Mouse (Mus musculus) retina, postnatal 1 day (tissue): ENCODE data around the gene Taf8.
A peak's percentile ranks its signal among the peaks of the same experiment; 100 is the strongest.

Experiments
- DNase-seq: peaks from one replicate; pipeline ENCODE4 v3.0.0-alpha.2; 2012

Gene Taf8

DNA sequence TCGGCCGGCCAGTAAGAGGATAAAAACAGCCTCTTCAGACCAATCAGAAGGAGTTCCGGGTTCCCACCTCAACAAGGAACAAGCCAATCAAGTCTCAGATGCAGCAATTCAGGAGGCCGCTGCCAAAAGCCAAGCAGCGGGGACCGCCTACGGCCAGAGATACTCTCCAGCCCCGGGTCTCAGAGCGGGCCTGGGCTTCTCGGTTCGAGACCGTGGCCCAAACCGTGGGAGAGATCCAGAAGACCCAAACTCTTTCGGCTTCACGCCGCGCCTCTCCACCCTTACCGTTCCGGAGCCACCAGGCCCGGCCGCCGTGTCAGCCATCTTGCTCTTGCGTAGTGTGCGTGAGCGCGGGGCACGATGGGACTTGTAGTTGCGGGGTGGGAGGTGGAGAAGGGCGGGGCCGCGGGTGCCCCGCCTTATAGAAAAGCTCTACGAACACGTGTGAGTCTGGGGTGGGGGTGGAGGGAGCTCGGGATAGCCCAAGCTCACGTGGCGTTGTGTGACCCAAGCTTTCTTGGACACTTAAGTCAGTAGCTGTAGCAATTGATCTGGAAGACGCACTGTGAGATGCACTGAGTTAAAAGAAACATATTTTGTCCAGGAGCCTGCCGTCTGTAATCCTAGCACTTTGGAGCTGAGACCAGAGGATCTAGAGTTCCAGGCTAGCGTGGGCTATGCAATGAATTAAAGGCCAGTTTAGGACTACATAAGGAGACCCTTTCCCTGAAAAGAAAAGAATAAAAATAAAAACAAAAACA is at the start of gene Taf8:
Gene Taf8 (minus strand): TSS at position 347 of the 761 bp plus-strand sequence.
- peak; percentile 97 for DNase-seq

DNA sequence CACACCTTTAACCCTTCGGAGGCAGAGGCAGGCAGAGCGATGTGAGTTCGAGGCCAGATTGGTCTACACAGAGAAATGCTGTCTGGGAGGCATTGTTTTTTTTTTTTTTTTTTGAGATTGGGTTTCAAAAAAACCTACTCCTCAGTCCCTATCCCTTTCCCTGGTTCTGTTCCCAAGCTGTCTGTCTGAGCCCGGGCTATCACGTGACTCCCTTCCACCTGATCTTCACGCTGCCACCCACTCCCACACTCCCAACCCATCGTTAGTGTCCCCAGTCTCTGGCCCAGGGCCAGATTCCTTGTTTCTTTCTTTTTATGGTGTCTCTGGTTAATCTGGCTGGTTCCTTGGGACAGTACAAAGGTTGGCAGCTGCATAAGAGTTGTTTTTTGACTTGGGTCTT is 49.0 kb upstream of the Taf8 start:
- no peak for DNase-seq

DNA sequence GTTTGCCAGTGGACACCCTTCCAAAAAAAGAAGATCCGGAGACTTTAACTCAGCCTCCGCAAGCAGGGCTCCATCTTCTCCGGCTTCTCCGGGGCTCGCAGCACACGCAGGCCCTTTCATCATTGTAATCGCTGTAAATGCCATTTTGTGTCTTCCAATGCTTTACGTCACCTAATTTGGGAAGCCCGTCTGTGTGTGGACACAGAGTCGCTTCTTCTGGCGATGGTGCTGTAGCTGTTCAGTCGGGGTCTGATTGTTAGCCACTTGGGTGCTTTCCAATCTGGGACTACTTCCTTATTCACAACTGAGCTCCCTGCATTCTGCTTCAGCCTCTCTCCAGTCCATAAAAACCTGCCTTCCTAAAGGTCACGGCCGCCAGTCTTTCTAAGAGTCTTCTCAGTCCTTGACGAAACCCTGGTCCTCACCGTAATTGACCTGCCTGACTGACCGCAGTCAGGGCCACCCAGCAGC is 43.8 kb upstream of the Taf8 start:
- DNase-seq, result no peak

DNA sequence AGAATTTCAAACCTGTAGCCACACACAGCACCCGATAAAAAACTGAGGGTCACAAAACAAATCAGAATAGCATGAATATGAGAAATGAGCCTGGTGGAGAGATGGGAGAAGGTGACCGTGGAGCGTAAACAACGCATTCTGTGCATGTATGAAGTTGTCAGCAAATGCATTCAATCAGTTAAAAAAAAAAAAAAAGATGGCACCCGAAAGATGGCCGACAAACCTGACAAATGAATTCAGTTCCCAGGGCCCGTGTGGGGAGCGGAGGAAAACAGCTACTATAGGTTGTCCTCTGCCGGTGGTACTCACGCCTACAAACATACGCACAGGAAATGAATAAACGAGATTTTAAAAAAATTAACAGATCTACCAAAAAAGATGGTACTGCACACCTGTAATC is 43.1 kb upstream of the Taf8 start:
- DNase-seq, result no peak

DNA sequence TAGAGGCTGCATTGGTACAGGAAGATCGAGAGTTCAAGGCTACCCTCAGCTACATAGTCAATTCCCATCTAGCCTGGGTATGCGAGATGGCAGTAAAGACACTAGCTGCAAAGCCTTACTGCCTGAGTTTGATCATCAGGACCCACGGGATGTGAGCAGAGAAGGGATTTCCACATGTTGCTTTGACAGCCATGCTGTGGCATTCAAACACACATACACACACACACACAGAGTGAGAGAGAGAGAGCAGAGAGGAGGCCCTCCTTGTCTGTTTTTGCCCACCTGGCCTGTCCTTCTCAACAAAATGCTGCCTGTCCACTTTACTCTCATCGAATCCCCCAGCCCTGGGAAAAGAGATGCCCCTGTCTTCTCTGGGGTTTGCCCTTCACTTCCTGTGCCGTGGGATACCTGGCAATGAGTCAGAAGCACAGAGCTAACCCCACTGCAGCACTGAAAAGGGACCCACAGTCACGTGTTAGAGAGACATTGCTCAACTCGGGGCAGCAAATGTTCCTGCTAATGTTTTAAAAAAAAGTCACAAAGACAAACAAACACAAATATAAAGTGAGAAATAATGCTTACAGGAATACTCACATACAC is 41.1 kb upstream of the Taf8 start:
- no peak for DNase-seq

DNA sequence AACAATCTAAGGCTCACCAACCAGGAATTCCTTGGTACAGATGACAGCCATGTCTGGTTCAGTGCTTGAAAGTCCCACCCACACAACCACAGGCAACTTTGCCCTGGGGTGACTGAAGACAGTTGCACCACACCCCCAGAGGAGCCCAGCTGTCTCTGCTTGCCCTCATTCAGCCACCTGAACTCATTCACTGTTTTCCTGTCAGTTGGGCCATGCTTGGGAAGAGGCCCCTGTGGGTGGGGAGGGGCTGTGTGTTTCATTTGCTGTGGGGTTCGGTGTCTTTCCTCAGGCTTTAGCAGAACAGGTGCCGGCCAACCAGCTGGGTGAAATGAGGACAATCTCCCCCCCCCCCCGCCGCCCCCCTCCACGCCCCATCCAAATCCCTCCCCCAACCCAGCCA is 40.0 kb upstream of the Taf8 start:
- peak; percentile 53 for DNase-seq

DNA sequence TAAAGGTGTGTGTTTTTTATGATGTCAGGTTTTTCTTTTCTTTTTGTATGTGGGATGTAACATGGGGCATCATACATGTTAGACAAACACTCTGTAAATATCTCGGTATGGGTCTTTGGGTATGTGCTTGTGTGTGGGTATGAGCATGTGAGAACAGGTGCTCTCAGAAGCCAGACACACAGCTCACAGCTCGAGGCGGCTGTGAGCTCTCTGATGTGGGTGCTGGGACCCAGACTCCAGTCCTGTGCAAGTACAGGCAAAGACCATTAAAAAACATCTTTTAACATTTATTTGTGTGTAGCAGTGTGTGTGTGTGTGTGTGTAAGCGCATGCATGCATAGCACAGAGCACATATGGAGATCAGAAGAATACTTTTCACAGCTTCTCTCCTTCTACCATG is 37.0 kb upstream of the Taf8 start:
- DNase-seq, result no peak

DNA sequence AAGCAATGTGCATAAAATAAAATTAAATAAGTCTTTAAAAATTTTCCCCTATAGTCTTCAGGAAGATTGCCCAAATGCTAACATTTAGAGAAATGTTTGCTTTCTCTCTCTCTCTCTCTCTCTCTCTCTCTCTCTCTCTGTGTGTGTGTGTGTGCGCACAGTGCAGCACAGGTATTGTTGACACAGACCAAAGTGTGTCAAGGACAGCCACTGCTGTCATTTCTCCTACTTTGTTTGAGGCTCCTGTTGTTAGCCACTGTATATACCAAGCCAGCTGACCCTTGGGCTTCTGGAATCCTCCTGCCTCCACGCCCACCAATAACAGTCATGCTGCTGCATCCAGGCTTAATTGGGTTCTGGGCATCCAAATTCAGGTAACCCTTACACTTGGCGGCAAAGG is 36.0 kb upstream of the Taf8 start:
- DNase-seq, result no peak

DNA sequence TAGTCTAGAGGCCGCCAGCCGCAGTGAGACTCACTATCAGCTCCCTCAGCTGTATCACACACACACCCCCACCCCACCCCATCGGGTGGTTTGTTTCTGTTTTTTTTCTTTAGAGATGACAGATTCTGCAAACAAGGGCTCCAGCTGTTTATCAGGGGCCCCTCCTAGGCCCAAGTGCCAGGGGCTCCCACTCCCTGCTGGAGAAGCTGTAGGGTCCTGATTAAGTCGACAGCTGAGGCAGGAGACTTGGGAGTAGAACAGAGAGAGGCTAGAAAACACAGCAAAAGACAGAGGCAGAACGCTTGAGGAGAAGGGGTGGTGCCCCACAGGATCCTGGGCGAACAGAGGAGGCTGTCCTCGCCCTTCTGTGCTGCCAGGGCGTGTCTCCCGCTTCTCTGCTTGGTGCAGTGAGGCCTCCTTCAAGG is 33.7 kb upstream of the Taf8 start:
- DNase-seq, result no peak

DNA sequence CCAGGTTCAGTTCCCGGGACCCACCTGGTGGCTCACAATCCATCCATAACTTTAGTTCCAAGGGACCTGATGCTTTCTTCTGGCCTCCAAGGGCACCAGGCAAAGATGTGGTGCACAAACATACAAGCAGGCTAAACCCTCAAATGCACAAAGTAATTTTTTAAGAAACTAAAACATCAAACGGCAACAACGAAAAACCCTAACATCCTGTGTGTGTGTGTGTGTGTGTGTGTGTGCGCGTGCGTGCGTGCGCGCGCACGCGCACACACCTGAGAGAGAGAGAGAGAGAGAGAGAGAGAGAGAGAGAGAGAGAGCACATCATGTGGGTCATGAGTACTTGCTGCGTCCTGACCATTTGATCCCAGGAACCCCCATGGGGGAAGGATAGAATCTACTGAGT is 31.6 kb upstream of the Taf8 start:
- no peak for DNase-seq

DNA sequence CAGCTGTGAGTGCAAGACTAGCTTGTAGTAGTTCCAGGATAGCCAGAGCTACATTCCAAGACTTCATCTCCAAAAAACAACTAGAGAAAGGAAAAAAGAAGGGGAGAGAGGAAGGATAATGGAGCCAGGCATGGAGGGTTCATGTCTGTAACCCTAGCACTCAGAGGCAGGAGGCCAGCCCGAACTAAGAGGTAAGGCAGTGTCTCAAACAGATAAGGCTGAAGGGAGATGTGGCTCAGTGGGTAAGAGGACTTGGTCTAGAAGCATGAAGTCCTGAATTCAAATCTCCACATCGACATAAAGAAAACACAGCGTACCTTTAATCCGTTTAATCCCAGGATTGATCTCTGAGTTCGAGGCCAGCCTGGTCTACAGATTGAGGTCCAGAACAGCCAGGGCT is 30.3 kb upstream of the Taf8 start:
- DNase-seq, result no peak

DNA sequence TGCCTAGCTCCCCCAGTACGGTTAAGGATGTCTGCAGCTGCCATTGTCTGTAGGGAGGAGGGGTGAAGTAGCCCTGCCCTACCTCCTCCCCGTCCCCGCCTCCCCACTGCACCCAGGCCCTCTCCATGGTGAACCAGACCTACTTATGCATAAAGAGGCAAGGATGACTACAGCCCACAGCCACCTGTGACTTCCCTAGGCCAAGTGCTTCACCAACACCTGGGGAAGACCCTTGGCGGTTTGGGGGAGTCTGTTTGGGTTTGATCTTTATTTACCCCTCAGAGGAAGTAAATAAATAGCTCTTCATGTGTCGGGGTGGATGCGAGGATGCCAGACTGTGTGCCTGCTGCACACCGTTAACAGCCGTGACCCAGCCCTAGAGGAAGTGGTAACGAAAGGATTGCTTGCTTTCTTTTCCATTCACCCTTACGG is 29.3 kb upstream of the Taf8 start:
- DNase-seq, result no peak

DNA sequence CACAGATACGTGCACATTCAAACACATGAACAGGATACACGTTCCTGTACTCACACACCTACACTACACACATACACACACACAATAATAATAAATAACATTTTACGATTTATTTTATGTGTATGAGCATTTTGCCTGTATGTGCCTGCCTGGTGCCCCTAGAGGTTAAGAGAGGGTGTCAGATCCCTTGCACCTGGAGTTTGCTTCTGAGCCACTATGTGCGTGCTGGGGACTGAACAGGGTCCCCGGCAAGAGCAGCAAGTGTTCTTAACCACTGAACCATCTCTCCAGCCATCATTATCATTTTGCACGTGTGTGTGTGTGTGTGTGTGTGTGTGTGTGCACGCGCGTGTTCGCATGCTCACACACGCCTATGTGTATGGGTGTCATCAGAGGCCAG is 27.5 kb upstream of the Taf8 start:
- no peak for DNase-seq

DNA sequence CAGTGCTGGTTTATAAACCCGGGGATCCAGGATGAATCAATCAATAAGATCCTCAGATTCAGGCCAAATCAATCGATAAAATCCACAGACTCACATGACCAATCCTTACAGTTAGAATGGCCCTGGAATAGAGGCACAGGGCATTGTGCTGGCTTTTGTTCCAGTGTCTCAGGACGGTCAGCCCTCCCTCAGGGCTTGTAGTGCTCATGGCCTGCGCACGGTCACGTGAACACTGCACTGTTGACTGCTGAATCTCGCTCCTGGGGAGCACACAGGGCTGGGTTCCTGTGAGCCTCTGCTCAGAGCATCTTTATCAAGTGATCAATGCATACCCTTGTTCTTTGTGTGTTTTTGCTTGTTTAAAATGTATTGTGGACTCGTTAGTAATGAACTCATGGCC is 26.8 kb upstream of the Taf8 start:
- peak; percentile 30 for DNase-seq

DNA sequence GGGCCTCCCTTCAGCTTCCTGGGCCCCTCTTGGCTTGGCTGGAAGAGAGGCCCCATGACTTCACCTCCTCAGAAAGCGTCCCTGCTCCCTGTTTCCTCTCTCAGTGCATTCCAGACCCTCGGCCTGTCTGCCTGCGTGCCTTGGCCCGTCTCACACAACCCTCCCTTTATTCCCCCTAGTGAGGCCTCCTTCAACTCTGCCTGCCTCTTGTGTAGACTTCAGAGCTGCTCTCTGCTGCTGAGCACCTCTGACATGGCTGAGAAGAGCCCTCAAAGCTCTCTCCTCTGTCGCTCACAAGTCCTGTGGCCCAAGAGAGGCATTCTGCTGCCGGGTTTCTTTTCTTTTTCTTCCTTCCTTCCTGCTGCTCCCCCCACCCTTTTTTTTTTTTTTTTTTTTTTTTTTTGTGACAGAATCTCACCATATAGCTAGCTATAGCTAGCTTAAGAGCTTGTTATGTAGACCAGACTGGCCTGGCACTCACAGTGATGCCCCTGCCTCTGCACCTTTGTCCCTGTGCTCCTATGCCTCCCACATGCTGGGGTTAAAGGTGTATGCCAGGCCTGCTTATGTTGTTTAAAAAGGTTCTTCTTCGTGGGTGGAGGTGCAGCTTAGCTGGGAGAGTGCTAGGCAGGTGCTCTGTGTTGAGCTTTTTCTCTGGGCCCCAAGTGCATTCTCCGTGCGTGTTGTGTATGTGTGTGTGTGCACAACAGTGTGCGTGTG is 25.6 kb upstream of the Taf8 start:
- DNase-seq, result peak; percentile 45

DNA sequence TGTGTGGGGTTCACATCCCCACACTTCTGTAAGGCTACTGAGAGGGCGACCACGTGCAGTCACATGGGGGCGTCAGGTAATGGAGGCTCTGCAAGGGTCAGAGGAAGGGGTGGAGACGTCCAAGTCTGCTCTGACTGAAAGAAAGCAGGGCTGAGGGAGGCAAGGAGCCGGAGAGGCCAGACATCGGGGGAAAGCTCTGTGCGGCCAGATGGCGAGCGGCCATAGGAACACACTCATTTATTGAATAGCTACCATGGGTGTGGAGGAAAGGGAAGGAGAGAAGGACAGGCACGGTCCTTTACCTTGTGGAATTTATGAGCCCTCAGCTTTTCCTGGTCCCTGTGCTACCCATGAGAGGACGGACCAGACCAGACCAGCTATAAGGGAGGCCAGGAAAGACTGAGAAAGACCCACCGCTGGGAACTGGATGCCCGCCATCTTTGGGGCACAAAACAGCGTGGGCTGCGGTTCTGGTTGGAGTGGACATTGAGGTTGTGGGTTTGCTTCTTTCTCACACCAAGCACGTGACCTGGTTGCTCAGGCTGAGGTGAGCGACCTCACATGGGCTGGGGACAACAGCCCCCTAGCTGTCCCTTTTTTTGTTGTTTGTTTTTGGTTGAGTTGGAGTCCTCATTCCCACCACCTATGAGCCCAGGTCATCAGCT is 24.9 kb upstream of the Taf8 start:
- DNase-seq, result no peak

DNA sequence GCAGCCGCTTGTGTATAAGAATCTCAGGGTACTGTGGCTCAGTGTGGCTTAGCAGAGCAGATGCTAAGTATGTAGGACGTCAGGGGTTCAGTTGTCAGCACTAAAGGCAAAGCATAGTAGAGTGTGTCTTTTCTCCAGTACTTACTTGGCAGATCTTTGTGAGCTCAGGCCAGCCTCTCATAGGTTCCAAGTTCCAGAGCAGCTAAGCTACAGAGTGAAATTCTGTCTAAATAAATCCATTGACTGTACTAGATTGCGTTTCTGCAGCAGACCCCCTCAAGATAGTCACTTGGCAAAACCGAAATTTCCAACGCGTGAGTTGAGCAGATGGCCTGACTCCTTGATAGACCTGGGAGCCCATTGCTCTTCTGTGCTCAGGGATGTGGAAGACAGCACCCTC is 22.9 kb upstream of the Taf8 start:
- DNase-seq, result no peak

DNA sequence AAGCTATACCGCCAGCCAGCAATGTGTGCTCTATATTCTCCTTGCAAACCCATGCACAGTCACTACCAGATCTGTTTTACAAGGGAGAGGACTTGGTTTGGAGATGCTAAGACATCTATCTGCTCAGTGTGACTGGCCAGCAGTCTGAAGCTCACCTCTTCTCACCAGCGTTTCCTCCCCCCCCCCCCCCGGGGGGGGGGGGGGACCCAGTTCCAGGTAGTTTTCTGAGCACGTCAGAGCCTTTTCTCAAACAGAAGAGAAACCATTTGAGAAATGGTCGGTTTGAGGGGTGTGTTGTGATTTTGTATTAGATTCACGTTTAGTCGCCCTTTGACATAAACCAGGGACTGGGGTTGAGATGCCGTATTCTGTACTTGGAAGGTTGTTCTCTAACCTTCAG is 22.0 kb upstream of the Taf8 start:
- DNase-seq, result no peak

DNA sequence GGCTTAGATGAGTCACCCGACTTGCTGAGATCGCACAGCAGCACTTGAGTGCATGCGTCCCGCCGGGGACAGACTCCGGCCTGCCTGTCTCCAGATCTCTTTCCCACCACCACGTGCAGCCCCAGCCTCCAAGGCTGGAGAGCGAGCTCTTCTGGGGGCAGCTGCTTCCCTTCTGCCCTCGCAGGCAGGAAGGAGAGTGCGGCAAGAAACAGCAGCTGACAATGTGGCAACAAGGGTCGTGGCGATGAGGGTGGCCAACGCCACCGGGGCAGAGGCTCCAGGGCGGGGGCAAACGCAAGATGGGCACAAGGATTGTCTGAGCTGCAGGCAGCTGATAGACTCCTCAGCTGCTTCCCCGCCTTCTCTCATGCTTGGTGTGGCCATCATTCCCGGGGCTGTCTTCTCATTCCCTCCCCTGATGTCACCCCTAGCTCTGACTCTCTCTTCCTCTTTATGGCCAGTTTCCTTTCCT is 21.2 kb upstream of the Taf8 start:
- no peak for DNase-seq

DNA sequence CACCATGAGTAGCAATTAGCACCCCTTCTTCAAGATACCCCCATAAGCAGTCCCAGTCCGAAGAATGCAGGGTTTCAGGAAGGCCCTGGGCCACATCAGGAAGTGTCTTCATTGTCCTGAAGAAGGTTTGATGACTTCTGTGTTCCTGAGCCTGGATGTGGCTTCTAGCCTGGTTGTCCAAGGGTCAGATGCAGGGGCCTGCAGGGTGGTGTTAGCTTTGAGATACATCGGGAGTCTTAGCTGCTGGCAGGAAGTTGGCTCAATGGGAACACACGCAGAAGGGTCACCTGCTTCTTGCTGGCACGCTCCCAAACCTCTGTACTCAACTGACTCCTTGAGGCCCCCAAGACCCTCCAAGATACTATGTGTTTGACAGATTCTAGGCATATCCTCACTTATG is 20.4 kb upstream of the Taf8 start:
- no peak for DNase-seq

DNA sequence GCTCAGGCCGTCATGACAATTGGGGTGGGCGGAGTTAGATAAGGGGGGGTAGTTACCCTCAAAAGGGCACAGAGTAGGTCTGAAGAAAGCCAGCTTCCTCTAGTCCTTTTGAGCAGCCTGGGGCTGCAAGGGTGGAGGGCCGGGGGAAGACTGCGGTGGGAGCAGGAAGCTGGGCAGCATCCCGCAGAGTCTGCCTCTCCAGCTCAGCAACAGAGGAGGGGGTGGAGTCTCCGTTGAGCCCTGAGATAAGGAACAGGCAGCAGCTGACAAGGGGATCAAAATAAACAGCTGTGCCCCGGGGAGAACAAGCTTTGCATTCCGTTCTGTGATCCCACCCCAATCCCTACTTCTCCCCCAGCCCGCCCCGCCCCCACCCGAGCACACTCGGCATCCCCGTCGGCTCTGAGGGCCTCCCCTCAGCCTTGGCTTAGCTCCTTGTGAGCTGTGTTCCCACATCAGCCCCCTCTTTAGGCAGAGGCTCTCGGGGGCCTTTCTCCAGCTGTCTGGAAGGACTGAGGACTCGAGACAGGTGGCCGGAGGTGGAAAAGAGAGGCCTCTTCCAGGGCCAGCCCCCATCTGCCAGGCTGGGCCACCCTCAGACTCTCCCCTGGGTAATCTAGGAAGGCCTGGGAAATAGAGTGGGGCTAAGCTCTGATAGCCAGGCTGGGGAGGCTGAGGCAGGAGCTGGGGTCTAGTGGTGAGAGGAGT is 19.6 kb upstream of the Taf8 start:
- DNase-seq, result peak; percentile 93

DNA sequence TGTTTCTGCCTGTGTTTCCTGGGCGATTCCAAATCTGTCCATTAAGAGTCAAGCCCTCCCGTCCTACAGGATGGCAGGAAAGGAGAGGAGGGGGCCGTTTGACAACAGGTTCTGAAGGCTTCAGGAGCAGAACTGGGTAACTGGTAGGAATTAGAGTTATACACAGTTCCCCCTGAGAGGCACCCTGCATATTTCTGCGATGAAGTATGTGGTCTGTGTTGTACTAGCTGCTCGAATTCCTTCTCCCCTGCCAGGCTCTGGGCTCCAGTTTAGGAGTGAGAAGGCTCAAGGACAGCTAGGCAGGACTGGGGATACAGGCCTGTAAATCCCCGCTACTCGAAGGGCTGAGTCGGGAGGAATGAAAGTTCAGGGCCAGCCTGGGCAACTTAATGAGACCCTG is 16.1 kb upstream of the Taf8 start:
- DNase-seq, result no peak

DNA sequence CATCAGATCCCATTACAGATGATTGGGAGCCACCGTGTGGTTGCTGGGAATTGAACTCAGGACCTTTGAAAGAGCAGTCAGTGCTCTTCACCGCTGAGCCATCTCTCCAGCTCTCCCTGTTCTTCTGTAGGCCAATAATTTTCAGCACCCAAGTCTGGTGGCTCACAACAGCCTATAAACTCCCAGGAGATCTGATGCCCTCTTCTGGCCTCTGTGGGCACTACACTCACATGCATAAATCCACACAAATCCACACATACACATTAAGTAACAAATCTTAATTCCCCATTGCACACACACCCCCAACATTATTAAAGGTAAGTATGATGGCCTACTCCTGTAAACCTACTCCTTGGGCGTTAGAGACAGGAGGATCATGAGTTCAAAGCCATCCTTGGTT is 14.1 kb upstream of the Taf8 start:
- no peak for DNase-seq
